Mouse (Mus musculus) erythroblast, adult 5-6 weeks (primary cell): ENCODE results near the gene Usp48. TPM values are rescaled to one million over a fixed set of nuclear protein-coding genes. Genes with fewer than 3 reads are reported as not detected.

Experiments used
- ATAC-seq: replicated peaks from 2 replicates; pipeline ENCODE4 v1.8.0; 2016; ENCODE audit warnings: moderate number of reproducible peaks, mild to moderate bottlenecking, moderate TSS enrichment, inconsistent platforms; ENCODE audit not compliant: poor library complexity, low FRiP score, severe bottlenecking
- total RNA-seq, 2 experiments: library from RNA; stranded (forward) in 1 of 2; stranded (reverse) in 1 of 2; fragments of 150-400 nt in 1 of 2; fragments of 200-764, 138-1000 nt in 1 of 2; gene quantifications; 2 replicates each; pipeline versions ENCODE4 v1.2.3 to v1.2.4; 2015 to 2017; ENCODE audit warnings: low replicate concordance in 2 of 2

Usp48 gene
- total RNA-seq, 2 experiments from 2014 or later = 43.4 to 46.5 TPM

- ATAC-seq = no peak
These were observed 113.8 kb downstream of the Usp48 start for GRCm38 (mm10) chr4:137707216-137707990.

Other genes with a start within 250 kb of the Usp48 start
- gene Cdc42, start 236.0 kb upstream of the Usp48 start, total RNA-seq (2015; ENCODE audit: low replicate concordance) = 236 and 252 TPM in 2 replicates
- gene Cdc42, start 236.0 kb upstream of the Usp48 start, total RNA-seq (2017; ENCODE audit: low replicate concordance) = 105 and 186 TPM in 2 replicates
- not detected in 2 replicates for gene Cela3a, start 184.0 kb upstream of the Usp48 start, total RNA-seq (2015; ENCODE audit: low replicate concordance)
- not detected in 2 replicates for gene Cela3a, start 184.0 kb upstream of the Usp48 start, total RNA-seq (2017; ENCODE audit: low replicate concordance)
- gene Cela3b, start 163.2 kb upstream of the Usp48 start, total RNA-seq (2015; ENCODE audit: low replicate concordance) = not detected in 2 replicates
- gene Cela3b, start 163.2 kb upstream of the Usp48 start, total RNA-seq (2017; ENCODE audit: low replicate concordance) = not detected in 2 replicates
- not detected in 2 replicates for gene 1700013G24Rik, start 140.5 kb upstream of the Usp48 start, total RNA-seq (2015; ENCODE audit: low replicate concordance)
- not detected in 2 replicates for gene 1700013G24Rik, start 140.5 kb upstream of the Usp48 start, total RNA-seq (2017; ENCODE audit: low replicate concordance)
- gene Hspg2, start 125.0 kb upstream of the Usp48 start, total RNA-seq (2015; ENCODE audit: low replicate concordance) = not detected in 2 replicates
- not detected in 2 replicates for gene Hspg2, start 125.0 kb upstream of the Usp48 start, total RNA-seq (2017; ENCODE audit: low replicate concordance)
- not detected in 2 replicates for gene Ldlrad2, start 19.2 kb upstream of the Usp48 start, total RNA-seq (2015; ENCODE audit: low replicate concordance)
- not detected in 2 replicates for gene Ldlrad2, start 19.2 kb upstream of the Usp48 start, total RNA-seq (2017; ENCODE audit: low replicate concordance)
- not detected in 2 replicates for gene Rap1gap, start 71.0 kb downstream of the Usp48 start, total RNA-seq (2015; ENCODE audit: low replicate concordance)
- not detected in 2 replicates for gene Rap1gap, start 71.0 kb downstream of the Usp48 start, total RNA-seq (2017; ENCODE audit: low replicate concordance)
- not detected in 2 replicates for gene Alpl, start 202.6 kb downstream of the Usp48 start, total RNA-seq (2015; ENCODE audit: low replicate concordance)
- 0.42 and 0.85 TPM in 2 replicates for gene Alpl, start 202.6 kb downstream of the Usp48 start, total RNA-seq (2017; ENCODE audit: low replicate concordance)